Mouse (Mus musculus): Measurements from ENCODE around the gene Drp2. TPM values are rescaled to one million over a fixed set of nuclear protein-coding genes. Genes with fewer than 3 reads are reported as not detected.

Gene Drp2
- 9.5 and 9.9 TPM in 2 replicates for polyA plus RNA-seq (2021; fragmentation: Nextera tagmentation)
- long read RNA-seq, experiment 1, full-length matches to known transcripts = 1 of 17 reads
- long read RNA-seq, experiment 1, partial matches to known transcripts = 7 of 17 reads
- long read RNA-seq, experiment 1, other reads (novel, unspliced or antisense) = 9 of 17 reads
- long read RNA-seq, experiment 2, full-length matches to known transcripts = 17 of 42 reads
- long read RNA-seq, experiment 2, partial matches to known transcripts = 8 of 42 reads
- long read RNA-seq, experiment 2, other reads (novel, unspliced or antisense) = 17 of 42 reads

GRCm38 (mm10) chrX:134403863-134404583 is at the start of gene Drp2:
TSS of gene Drp2 (plus strand) at chrX:134404551.

GRCm38 (mm10) chrX:134476290-134476689 is 71.9 kb downstream of the Drp2 start, which contains the start of gene Taf7l:
TSS of gene Taf7l (minus strand) at chrX:134476490.

Other genes with a start within 250 kb of the Drp2 start
- gene Xkrx, start 242.5 kb upstream of the Drp2 start, polyA plus RNA-seq (2021; fragmentation: Nextera tagmentation) = 0.36 and 0.39 TPM in 2 replicates
- not detected in 2 replicates for gene Arl13a, start 217.1 kb upstream of the Drp2 start, polyA plus RNA-seq (2021; fragmentation: Nextera tagmentation)
- 0.13 and 0.15 TPM in 2 replicates for gene Nox1, start 182.6 kb upstream of the Drp2 start, polyA plus RNA-seq (2021; fragmentation: Nextera tagmentation)
- gene Trmt2b, start 127.6 kb upstream of the Drp2 start, polyA plus RNA-seq (2021; fragmentation: Nextera tagmentation) = 7.0 and 8.2 TPM in 2 replicates
- gene Tmem35a, start 109.3 kb upstream of the Drp2 start, polyA plus RNA-seq (2021; fragmentation: Nextera tagmentation) = 57.6 and 58.7 TPM in 2 replicates
- gene Cenpi, start 96.5 kb upstream of the Drp2 start, polyA plus RNA-seq (2021; fragmentation: Nextera tagmentation) = 0.14 and 0.43 TPM in 2 replicates
- not detected in 2 replicates for gene Taf7l, start 71.9 kb downstream of the Drp2 start, polyA plus RNA-seq (2021; fragmentation: Nextera tagmentation)
- gene Timm8a1, start 137.3 kb downstream of the Drp2 start, polyA plus RNA-seq (2021; fragmentation: Nextera tagmentation) = 25.1 and 27.0 TPM in 2 replicates
- gene Btk, start 179.0 kb downstream of the Drp2 start, polyA plus RNA-seq (2021; fragmentation: Nextera tagmentation) = 0.48 and 0.64 TPM in 2 replicates
- 1,308 and 1,334 TPM in 2 replicates for gene Rpl36a, start 181.1 kb downstream of the Drp2 start, polyA plus RNA-seq (2021; fragmentation: Nextera tagmentation)
- gene Gla, start 196.6 kb downstream of the Drp2 start, polyA plus RNA-seq (2021; fragmentation: Nextera tagmentation) = 1.3 and 1.9 TPM in 2 replicates
- gene Hnrnph2, start 196.6 kb downstream of the Drp2 start, polyA plus RNA-seq (2021; fragmentation: Nextera tagmentation) = 76.5 and 84.8 TPM in 2 replicates